Mouse (Mus musculus): Measurements from ENCODE around the gene Gm2a. TPM values are rescaled to one million over a fixed set of nuclear protein-coding genes. Genes with fewer than 3 reads are reported as not detected.
"Not testable (repeated sequence)": the region's sequence is repeated elsewhere in the genome, so short reads cannot be mapped to it uniquely, and the experiment has no call there.

The Gm2a gene
- polyA plus RNA-seq, 1 experiment from 2014 or later: 7.2 TPM

DNA sequence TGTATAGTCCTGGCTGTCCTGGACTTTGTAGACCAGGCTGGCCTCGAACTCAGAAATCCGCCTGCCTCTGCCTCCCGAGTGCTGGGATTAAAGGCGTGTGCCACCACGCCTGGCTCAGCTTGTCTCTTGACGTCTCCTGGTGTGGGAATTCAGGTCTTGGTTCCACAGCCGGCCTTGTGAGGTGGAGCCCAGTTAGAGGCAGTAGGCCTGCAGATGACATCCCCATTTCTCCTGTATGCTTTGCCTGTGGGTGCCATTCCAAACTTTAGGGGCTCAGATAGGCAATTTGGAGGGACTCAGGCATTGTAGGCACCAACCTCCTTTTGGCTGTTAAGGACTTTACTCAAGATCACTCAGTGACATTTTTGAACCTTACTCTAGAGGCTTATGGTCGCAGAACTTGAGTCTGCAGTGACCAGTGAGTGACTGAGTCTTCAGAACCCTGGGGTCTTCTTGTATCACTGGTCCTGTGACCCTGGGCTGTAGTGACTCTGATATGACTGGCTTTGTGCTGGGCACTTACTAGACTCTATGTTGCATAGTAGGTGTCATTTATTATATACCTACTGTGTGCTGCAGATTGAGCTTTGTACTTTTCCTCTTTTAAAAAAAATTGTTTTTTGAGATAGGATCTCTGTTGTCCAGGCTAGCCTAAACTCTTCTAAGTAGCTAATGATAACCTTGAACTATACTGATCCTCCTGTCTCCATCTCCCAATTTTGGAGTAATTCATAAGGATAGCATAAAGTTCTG is 1.3 kb downstream of the Gm2a start:
- DNase-seq (ENCODE audit: extremely low spot score, low spot score): no peak
- H3K27me3 ChIP-seq (ENCODE audit: poor library complexity, severe bottlenecking): peaks cover 12% of the 10 kb centered on the region
- H3K9me3 ChIP-seq: no peaks in the 10 kb centered on the region
- H3K27ac ChIP-seq: no peak overlapping the region
- H3K4me3 ChIP-seq: no peak overlapping the region
- peaks cover 22% of the 10 kb centered on the region for H3K4me1 ChIP-seq
- 90% methylated on average over 8 of the region's 8 CpGs for WGBS
- H3K36me3 ChIP-seq (replicated peaks): no peaks in the 10 kb centered on the region

DNA sequence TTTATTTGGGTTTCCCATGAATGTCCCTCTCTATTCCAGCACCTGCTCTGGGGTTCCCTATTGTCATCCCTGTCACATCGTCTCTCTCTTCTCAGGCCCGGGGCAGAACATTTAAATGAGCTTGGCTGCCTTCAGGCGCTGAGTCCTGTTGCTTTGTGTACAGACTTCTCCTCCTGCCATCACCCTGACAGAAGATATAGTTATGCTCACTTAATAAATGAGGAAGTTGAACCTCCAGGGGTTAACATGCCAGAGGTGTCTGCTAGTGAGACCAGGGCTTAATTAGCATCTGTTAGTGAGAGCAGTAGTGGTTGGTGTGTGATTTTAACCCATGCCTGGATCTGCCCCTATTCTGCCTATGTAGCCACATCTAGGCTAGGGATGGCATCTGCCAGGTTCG is 2.0 kb downstream of the Gm2a start:
- Histone ChIP-seq H3K36me3 (replicated peaks) (no peaks in the 10 kb centered on the region), H3K9me3 (no peaks in the 10 kb centered on the region), H3K4me3 (no peak overlapping the region), H3K27me3 (ENCODE audit: poor library complexity, severe bottlenecking) (peaks cover 12% of the 10 kb centered on the region), H3K4me1 (peaks cover 22% of the 10 kb centered on the region), H3K27ac (no peak overlapping the region)
- WGBS: 65% methylated on average over 4 of the region's 4 CpGs
- no peak for DNase-seq (ENCODE audit: extremely low spot score, low spot score)

GRCm38 (mm10) chr11:55102015-55102414 is 4.1 kb downstream of the Gm2a start:
- DNase-seq (ENCODE audit: extremely low spot score, low spot score): no peak
- WGBS: 86% methylated on average over 3 of the region's 3 CpGs
- peaks cover 12% of the 10 kb centered on the region for H3K27me3 ChIP-seq (ENCODE audit: poor library complexity, severe bottlenecking)
- H3K4me3 ChIP-seq: no peak overlapping the region
- H3K4me1 ChIP-seq: peaks cover 20% of the 10 kb centered on the region
- H3K27ac ChIP-seq: no peak overlapping the region
- no peaks in the 10 kb centered on the region for H3K36me3 ChIP-seq (replicated peaks)
- no peaks in the 10 kb centered on the region for H3K9me3 ChIP-seq

GRCm38 (mm10) chr11:55103229-55103628 is 5.3 kb downstream of the Gm2a start:
- H3K27ac ChIP-seq: no peak overlapping the region
- no peaks in the 10 kb centered on the region for H3K36me3 ChIP-seq (replicated peaks)
- WGBS: 86% methylated on average over 3 of the region's 3 CpGs
- no peaks in the 10 kb centered on the region for H3K9me3 ChIP-seq
- H3K4me1 ChIP-seq: peaks cover 11% of the 10 kb centered on the region
- no peak for DNase-seq (ENCODE audit: extremely low spot score, low spot score)
- H3K27me3 ChIP-seq (ENCODE audit: poor library complexity, severe bottlenecking): peaks cover 12% of the 10 kb centered on the region
- H3K4me3 ChIP-seq: no peak overlapping the region

GRCm38 (mm10) chr11:55105389-55105788 is 7.5 kb downstream of the Gm2a start:
- no peak overlapping the region for H3K4me3 ChIP-seq
- H3K27me3 ChIP-seq (ENCODE audit: poor library complexity, severe bottlenecking): no peaks in the 10 kb centered on the region
- no peaks in the 10 kb centered on the region for H3K36me3 ChIP-seq (replicated peaks)
- DNase-seq (ENCODE audit: extremely low spot score, low spot score): no peak
- no peaks in the 10 kb centered on the region for H3K4me1 ChIP-seq
- H3K27ac ChIP-seq: no peak overlapping the region
- 85% methylated on average over 4 of the region's 4 CpGs for WGBS
- H3K9me3 ChIP-seq: no peaks in the 10 kb centered on the region

- no peak overlapping the region for H3K27ac ChIP-seq
- no peak overlapping the region for H3K4me3 ChIP-seq
- no peaks in the 10 kb centered on the region for H3K9me3 ChIP-seq
- no peaks in the 10 kb centered on the region for H3K4me1 ChIP-seq
- no peaks in the 10 kb centered on the region for H3K36me3 ChIP-seq (replicated peaks)
- no peaks in the 10 kb centered on the region for H3K27me3 ChIP-seq (ENCODE audit: poor library complexity, severe bottlenecking)
- WGBS: 83% methylated on average over 1 of the region's 1 CpGs
- DNase-seq (ENCODE audit: extremely low spot score, low spot score): no peak
These were observed 8.7 kb downstream of the Gm2a start for GRCm38 (mm10) chr11:55106636-55107035.

DNA sequence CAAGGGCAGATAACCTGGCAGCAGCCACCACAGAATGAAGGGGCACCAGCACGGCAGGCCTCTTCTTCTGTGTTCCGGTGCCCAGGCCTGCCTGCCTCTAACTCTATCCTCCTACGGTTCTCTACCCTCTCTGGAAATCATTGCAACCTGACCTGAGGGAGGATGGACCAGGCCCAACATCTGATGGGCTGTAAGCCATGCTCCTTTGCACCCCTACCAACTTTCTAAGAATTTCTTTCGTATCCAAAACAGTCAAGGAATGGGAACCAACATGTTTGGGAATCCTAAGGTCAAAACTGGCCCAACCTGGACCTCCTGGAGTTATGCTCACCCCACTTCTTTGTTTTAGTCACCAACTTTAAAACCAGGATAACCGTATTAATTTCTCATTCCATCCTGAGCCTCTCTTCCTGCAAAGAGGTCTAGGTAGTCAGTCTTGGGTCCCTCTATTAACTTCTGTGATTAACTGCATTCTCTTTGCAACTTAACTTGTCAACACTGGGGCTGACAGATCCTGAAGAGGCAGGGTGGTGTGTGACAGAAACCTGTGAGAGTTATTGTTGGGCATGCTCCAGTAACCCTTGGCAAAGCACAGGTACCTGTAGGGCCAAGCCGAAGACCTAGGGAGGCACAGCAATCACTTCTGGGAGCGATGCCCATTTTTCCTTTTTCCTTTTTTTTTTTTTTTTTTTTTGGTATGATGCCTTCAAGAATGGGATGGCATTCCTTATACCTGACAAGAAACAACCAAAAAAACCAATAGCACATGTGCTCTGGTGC is 11.8 kb downstream of the Gm2a start:
- no peaks in the 10 kb centered on the region for H3K36me3 ChIP-seq (replicated peaks)
- H3K27me3 ChIP-seq (ENCODE audit: poor library complexity, severe bottlenecking): no peaks in the 10 kb centered on the region
- H3K4me3 ChIP-seq: no peak overlapping the region
- H3K4me1 ChIP-seq: peaks cover 10% of the 10 kb centered on the region
- 92% methylated on average over 7 of the region's 7 CpGs for WGBS
- no peaks in the 10 kb centered on the region for H3K9me3 ChIP-seq
- no peak for DNase-seq (ENCODE audit: extremely low spot score, low spot score)
- H3K27ac ChIP-seq: no peak overlapping the region

DNA sequence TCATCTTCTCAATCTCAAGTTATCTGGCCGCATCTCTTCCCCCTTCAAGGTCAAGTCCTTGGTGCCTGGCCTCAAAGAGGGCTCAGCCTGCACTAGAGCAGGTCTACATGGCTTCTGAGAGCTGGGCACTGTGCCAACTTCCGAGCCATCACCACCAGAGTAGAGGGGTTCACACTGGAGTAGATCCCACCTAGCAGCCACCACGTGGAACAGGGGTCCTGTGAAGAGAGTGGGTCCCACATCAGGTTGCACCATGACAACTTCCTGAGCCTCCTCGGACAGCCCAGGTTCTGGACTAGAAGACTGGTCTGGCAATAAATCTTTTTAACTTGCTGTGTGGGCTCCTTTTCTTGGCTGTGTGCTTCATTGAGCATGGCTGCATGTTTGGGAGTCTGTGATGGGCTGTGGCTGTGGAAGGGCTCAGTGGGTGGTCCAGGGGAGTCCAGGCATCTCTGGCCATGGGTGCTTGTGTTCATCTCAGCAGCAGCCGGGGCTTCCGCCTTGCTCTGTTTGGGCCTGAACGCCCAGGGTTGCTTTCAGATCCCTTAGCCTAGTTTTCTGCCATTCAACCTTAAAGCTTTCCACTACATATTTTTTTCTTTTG is 12.8 kb downstream of the Gm2a start:
- Histone ChIP-seq H3K27ac (no peak overlapping the region), H3K27me3 (ENCODE audit: poor library complexity, severe bottlenecking) (no peaks in the 10 kb centered on the region), H3K36me3 (replicated peaks) (no peaks in the 10 kb centered on the region), H3K4me3 (no peak overlapping the region), H3K4me1 (peaks cover 10% of the 10 kb centered on the region), H3K9me3 (no peaks in the 10 kb centered on the region)
- no peak for DNase-seq (ENCODE audit: extremely low spot score, low spot score)
- WGBS: 84% methylated on average over 7 of the region's 7 CpGs

- 70% methylated on average over 7 of the region's 7 CpGs for WGBS
These were observed 15.4 kb downstream of the Gm2a start for GRCm38 (mm10) chr11:55113209-55113860.

GRCm38 (mm10) chr11:55113861-55114250 is 15.9 kb downstream of the Gm2a start:
- H3K27me3 ChIP-seq (ENCODE audit: poor library complexity, severe bottlenecking); H3K9me3 ChIP-seq; H3K36me3 ChIP-seq (replicated peaks); H3K4me3 ChIP-seq; DNase-seq (ENCODE audit: extremely low spot score, low spot score); H3K27ac ChIP-seq: not testable (repeated sequence)
- peaks cover 10% of the 10 kb centered on the region for H3K4me1 ChIP-seq
- 65% methylated on average over 4 of the region's 4 CpGs for WGBS

More at GRCm38 (mm10) chr11:55113209-55113860, 15.4 kb downstream of the Gm2a start:
- no peaks in the 10 kb centered on the region for H3K36me3 ChIP-seq (replicated peaks)
- no peaks in the 10 kb centered on the region for H3K27me3 ChIP-seq (ENCODE audit: poor library complexity, severe bottlenecking)
- H3K4me1 ChIP-seq: peaks cover 10% of the 10 kb centered on the region
- no peak overlapping the region for H3K27ac ChIP-seq
- no peaks in the 10 kb centered on the region for H3K9me3 ChIP-seq
- H3K4me3 ChIP-seq: no peak overlapping the region
- DNase-seq (ENCODE audit: extremely low spot score, low spot score): no peak

GRCm38 (mm10) chr11:55114291-55114690 is 16.4 kb downstream of the Gm2a start:
- Histone ChIP-seq H3K9me3 (no peaks in the 10 kb centered on the region), H3K27me3 (ENCODE audit: poor library complexity, severe bottlenecking) (no peaks in the 10 kb centered on the region), H3K27ac (no peak overlapping the region), H3K4me1 (peaks cover 10% of the 10 kb centered on the region), H3K4me3 (no peak overlapping the region), H3K36me3 (replicated peaks) (no peaks in the 10 kb centered on the region)
- WGBS: 88% methylated on average over 2 of the region's 2 CpGs
- no peak for DNase-seq (ENCODE audit: extremely low spot score, low spot score)

DNA sequence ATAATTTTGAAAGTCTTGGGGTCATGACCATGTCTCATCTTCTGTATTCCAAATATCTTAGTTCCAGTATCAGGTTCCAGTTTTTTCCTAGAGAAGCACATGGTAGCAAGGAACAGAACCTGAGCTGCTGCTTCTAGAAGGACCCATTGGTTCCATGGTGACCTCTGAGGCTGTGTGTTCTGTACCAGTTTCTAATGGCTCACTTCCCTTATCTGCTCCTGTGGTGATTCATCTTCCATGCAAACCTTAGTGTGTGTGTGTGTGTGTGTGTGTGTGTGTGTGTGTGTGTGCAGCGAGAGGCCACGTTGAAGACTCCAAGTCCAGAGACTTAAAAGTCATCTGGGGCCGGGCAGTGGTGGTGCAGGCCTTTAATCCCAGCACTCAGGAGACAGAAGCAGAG is 18.1 kb downstream of the Gm2a start:
- Histone ChIP-seq H3K36me3 (replicated peaks) (no peaks in the 10 kb centered on the region), H3K9me3 (peaks cover 5% of the 10 kb centered on the region; the same call in 1 of the 2 replicates), H3K27me3 (ENCODE audit: poor library complexity, severe bottlenecking) (no peaks in the 10 kb centered on the region), H3K4me3 (no peak overlapping the region), H3K4me1 (peaks cover 10% of the 10 kb centered on the region), H3K27ac (no peak overlapping the region)
- WGBS: 93% methylated on average over 3 of the region's 3 CpGs
- no peak for DNase-seq (ENCODE audit: extremely low spot score, low spot score)

Data from forebrain, embryonic 10.5 days (tissue).